Mouse (Mus musculus) E14TG2a.4 (cell line): Measurements from ENCODE around the gene Gm8251.

Experiments
- H3K27me3 ChIP-seq: 2 replicates; pipeline ENCODE4 v1.6.1; 2014; ENCODE audit warnings: low read length, control low read depth; ENCODE audit not compliant: insufficient read depth
- H3K36me3 ChIP-seq: 2 replicates; pipeline ENCODE4 v1.6.1; 2014; ENCODE audit warnings: low read length, control low read depth; ENCODE audit not compliant: insufficient read depth
- H3K4me1 ChIP-seq: replicated peaks from 2 replicates; pipeline ENCODE4 v1.6.1; 2014; ENCODE audit warnings: low read depth, low read length, control low read depth
- H3K4me3 ChIP-seq: replicated peaks from 2 replicates; pipeline ENCODE4 v1.5.1; 2014; ENCODE audit warnings: mild to moderate bottlenecking, low read length
- H3K9me3 ChIP-seq: 2 replicates; pipeline ENCODE4 v1.6.1; 2014; ENCODE audit warnings: low read length, control low read depth
- CTCF ChIP-seq: conservative IDR thresholded peaks from 2 replicates; pipeline ENCODE4 v1.5.1; 2014; ENCODE audit warnings: low read length
- NANOG ChIP-seq: IDR thresholded peaks from 2 replicates; pipeline ENCODE4 v1.6.1; 2014; ENCODE audit warnings: borderline replicate concordance, low read length, mixed read lengths
- POU5F1 ChIP-seq: IDR thresholded peaks from 2 replicates; pipeline ENCODE4 v1.6.1; 2014; ENCODE audit warnings: low read length, borderline replicate concordance

Gene Gm8251

DNA sequence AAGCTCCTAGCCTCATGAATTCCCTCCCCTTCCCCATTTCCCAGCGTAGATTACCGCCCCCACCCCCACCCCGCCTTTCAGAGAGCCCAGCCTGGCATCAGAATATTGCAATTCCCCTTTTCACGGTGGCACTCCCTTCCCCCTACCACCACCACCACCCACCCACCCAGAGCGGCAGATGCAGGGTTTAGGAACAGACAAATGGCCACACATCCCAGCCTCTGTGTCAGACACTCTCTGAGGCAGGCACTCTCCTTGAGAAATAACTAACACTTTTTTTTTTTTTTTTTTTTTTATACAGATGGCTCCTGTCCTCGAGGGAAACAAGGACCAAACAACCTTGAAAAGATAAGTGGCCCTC, 19.2 kb downstream of the Gm8251 start:
- no peaks in the 10 kb centered on the region for H3K36me3 ChIP-seq
- H3K4me3 ChIP-seq: peak overlapping the region; percentile 59; the same call in 1 of the 2 replicates
- H3K9me3 ChIP-seq: no peaks in the 10 kb centered on the region
- peaks cover 8% of the 10 kb centered on the region for H3K4me1 ChIP-seq
- H3K27me3 ChIP-seq: peaks cover 10% of the 10 kb centered on the region; the same call in 1 of the 2 replicates
- TF ChIP-seq NANOG (no peak), POU5F1 (no peak), CTCF (no peak)

DNA sequence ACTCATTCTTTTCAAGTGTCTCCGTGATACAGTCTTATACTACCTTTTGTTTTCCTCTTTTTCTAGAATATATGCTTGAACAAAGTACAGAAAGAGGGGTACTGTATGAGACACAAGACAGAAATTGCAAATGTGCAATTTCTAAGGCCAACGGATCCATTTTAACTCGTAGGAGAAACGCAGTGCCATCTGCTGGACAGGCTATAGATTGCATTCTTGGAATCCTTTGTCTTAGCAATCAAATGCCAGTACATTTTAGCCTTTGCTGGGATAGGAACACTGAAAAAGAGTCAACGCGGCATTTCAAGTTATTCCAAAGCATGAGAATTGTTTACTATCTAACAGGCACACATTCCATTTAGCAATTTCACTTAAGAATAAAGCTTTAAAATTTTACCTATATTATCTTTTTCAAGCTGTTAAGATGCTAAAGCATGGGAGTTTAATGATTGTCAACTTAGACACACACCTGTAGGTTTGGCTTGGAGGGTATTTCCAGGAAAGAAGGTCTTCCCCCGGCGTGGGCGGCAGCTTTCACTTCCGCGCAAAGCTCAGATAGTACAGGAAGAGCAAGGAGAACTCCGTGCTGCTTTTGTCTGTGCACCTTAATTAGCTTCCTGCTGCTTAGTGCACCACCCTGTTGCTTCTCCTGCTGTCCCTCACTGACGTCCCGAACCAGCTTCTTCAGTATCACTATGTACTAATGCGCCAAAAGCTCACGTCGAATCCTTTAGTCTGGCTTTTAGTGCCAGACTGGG, 19.8 kb downstream of the Gm8251 start:
- TF ChIP-seq CTCF (peak; percentile 74), POU5F1 (no peak)
- Histone ChIP-seq H3K27me3 (peaks cover 10% of the 10 kb centered on the region; the same call in 1 of the 2 replicates), H3K9me3 (no peaks in the 10 kb centered on the region), H3K36me3 (no peaks in the 10 kb centered on the region), H3K4me1 (peaks cover 8% of the 10 kb centered on the region), H3K4me3 (peak overlapping the region; percentile 59)

- Histone ChIP-seq H3K4me3 (no peak overlapping the region), H3K36me3 (no peaks in the 10 kb centered on the region), H3K4me1 (peaks cover 9% of the 10 kb centered on the region; the same call in 1 of the 2 replicates), H3K9me3 (no peaks in the 10 kb centered on the region), H3K27me3 (no peaks in the 10 kb centered on the region)
- TF ChIP-seq POU5F1 (no peak), NANOG (no peak), CTCF (no peak)
Observed at GRCm38 (mm10) chr1:44032948-44033347, 28.8 kb downstream of the Gm8251 start.

- Histone ChIP-seq H3K9me3 (no peaks in the 10 kb centered on the region), H3K4me1 (peaks cover 9% of the 10 kb centered on the region; the same call in 1 of the 2 replicates), H3K4me3 (no peak overlapping the region), H3K36me3 (no peaks in the 10 kb centered on the region), H3K27me3 (no peaks in the 10 kb centered on the region)
- TF ChIP-seq NANOG (no peak), POU5F1 (no peak)
Observed at GRCm38 (mm10) chr1:44032213-44032612, 29.5 kb downstream of the Gm8251 start.

DNA sequence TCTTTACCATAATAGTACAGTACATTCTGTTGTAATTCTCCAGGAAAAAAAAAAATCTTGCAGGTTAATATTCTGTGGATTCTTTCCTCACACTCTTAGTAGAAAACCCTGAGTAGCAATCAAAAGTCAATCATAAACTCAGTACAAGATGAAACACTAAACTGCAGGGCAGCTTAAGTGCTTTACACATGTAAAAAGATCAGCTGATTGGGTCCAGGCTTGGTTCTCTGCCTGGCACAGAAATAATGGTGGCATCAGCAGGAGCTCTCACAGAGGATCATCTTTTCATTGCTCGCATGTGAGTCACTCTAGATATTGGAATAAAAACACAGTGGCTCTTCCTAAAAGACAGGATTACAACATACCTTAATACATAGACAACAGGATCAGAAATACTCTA, 34.1 kb downstream of the Gm8251 start:
- Histone ChIP-seq H3K27me3 (no peaks in the 10 kb centered on the region), H3K36me3 (no peaks in the 10 kb centered on the region), H3K9me3 (no peaks in the 10 kb centered on the region), H3K4me3 (no peak overlapping the region), H3K4me1 (no peaks in the 10 kb centered on the region)
- no peak for TF ChIP-seq CTCF
- TF ChIP-seq POU5F1: no peak
- no peak for TF ChIP-seq NANOG

GRCm38 (mm10) chr1:44022656-44023055, 39.1 kb downstream of the Gm8251 start:
- TF ChIP-seq NANOG: no peak
- no peak for TF ChIP-seq CTCF
- TF ChIP-seq POU5F1: no peak
- H3K9me3 ChIP-seq: no peaks in the 10 kb centered on the region
- H3K36me3 ChIP-seq: no peaks in the 10 kb centered on the region
- H3K4me1 ChIP-seq: no peaks in the 10 kb centered on the region
- H3K4me3 ChIP-seq: no peak overlapping the region
- H3K27me3 ChIP-seq: no peaks in the 10 kb centered on the region

GRCm38 (mm10) chr1:44019934-44020333, 41.8 kb downstream of the Gm8251 start, which contains the start of gene Mettl21c:
Mettl21c (minus strand) TSS chr1:44020034.
- TF ChIP-seq CTCF (no peak), POU5F1 (no peak), NANOG (no peak)
- no peaks in the 10 kb centered on the region for H3K9me3 ChIP-seq
- no peaks in the 10 kb centered on the region for H3K4me1 ChIP-seq
- H3K27me3 ChIP-seq: no peaks in the 10 kb centered on the region
- H3K36me3 ChIP-seq: no peaks in the 10 kb centered on the region
- H3K4me3 ChIP-seq: no peak within 1 kb of the TSS

DNA sequence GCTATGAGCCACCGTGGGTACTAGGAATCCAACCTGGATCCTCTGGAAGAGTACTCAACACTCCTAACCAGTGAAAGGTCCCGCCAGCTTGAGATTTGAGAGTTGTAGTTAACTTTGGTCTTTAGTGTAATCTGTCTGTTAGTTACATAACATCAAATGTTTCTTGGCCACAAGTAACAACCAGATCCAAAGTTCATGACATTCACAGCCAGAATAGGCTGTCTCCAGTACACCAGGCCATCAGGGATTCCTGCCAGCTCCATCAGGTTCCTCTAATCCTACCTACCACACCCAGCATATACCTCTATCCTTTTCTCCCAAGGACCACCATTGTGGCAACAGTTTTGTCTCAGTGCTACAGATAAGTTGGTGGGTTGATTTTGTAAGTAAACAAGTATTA, 46.2 kb downstream of the Gm8251 start:
- Histone ChIP-seq H3K4me3 (no peak overlapping the region), H3K9me3 (no peaks in the 10 kb centered on the region), H3K36me3 (peaks cover 5% of the 10 kb centered on the region; the same call in 1 of the 2 replicates), H3K4me1 (no peaks in the 10 kb centered on the region), H3K27me3 (no peaks in the 10 kb centered on the region)
- TF ChIP-seq CTCF (no peak), NANOG (no peak), POU5F1 (no peak)
